Mouse (Mus musculus) limb, embryonic 14.5 days (tissue): ENCODE data around the gene Iglon5. TPM values are rescaled to one million over a fixed set of nuclear protein-coding genes. Genes with fewer than 3 reads are reported as not detected.

Experiments
- ATAC-seq: fragments of 200-750 bp; cut with Nextera tagmentation; 2 replicates; pipeline ENCODE4 v1.8.0; 2017; ENCODE audit warnings: low read depth, moderate number of reproducible peaks, moderate TSS enrichment; ENCODE audit not compliant: low FRiP score
- DNase-seq: peaks from one replicate; pipeline ENCODE4 v3.0.0-alpha.2; 2015; ENCODE audit warnings: low spot score
- H3K27ac ChIP-seq: fragments of 300-500 bp; sonication (generic); replicated peaks from 2 replicates; pipeline ENCODE4 v1.5.1; 2014; ENCODE audit warnings: low read depth, mild to moderate bottlenecking, low read length, moderate library complexity, mixed read lengths
- H3K27me3 ChIP-seq: fragments of 300-500 bp; sonication (generic); 2 replicates; pipeline ENCODE4 v1.6.1; 2014; ENCODE audit warnings: low read length, mixed read lengths; ENCODE audit not compliant: control insufficient read depth, insufficient read depth
- H3K36me3 ChIP-seq: fragments of 300-500 bp; sonication (generic); 2 replicates; pipeline ENCODE4 v1.6.1; 2014; ENCODE audit warnings: mild to moderate bottlenecking, low read length, moderate library complexity, mixed read lengths; ENCODE audit not compliant: control insufficient read depth, insufficient read depth
- H3K4me1 ChIP-seq: fragments of 300-500 bp; sonication (generic); 2 replicates; pipeline ENCODE4 v1.6.1; 2014; ENCODE audit warnings: antibody characterized with exemption, low read length, mixed read lengths; ENCODE audit not compliant: control insufficient read depth, insufficient read depth
- H3K4me2 ChIP-seq: fragments of 300-500 bp; sonication (generic); replicated peaks from 2 replicates; pipeline ENCODE4 v1.6.1; 2014; ENCODE audit warnings: low read depth, mild to moderate bottlenecking, low read length, moderate library complexity; ENCODE audit not compliant: severe bottlenecking
- H3K4me3 ChIP-seq: fragments of 300-500 bp; sonication (generic); replicated peaks from 2 replicates; pipeline ENCODE4 v1.5.1; 2014; ENCODE audit warnings: low read length
- H3K9ac ChIP-seq: fragments of 300-500 bp; sonication (generic); 2 replicates; pipeline ENCODE4 v1.6.1; 2014; ENCODE audit warnings: mild to moderate bottlenecking, low read depth, low read length, moderate library complexity; ENCODE audit not compliant: severe bottlenecking
- H3K9me3 ChIP-seq: fragments of 300-500 bp; sonication (generic); 2 replicates; pipeline ENCODE4 v1.6.1; 2016; ENCODE audit warnings: low read length; ENCODE audit not compliant: control insufficient read depth
- POLR2A ChIP-seq: fragments of 200-500 bp; IDR thresholded peaks from 2 replicates; pipeline ENCODE4 v1.8.0; 2012; ENCODE audit warnings: inconsistent platforms, mild to moderate bottlenecking, moderate library complexity, borderline replicate concordance; ENCODE audit not compliant: insufficient read depth, insufficient read length; ENCODE audit errors: extremely low read depth
- WGBS: fragments of 180-500 bp; shearing (Covaris S2); extraction: QIAGEN DNeasy Blood & Tissue Kit; methylation state at CpG from one replicate; pipeline ENCODE4 v1.1.7; 2014; 5-methylcytosine and 5-hydroxymethylcytosine counted together
- polyA plus RNA-seq, 2 experiments: library from polyadenylated mRNA; depleted of rRNA in 1 of 2; stranded (reverse) in 1 of 2; unstranded in 1 of 2; fragments of >200 nt; fragmentation: Nextera tagmentation in 1 of 2; extraction: Ambion mirVana in 1 of 2; gene quantifications; 2 replicates each; pipeline versions ENCODE4 v1.2.1 to v1.2.3; 2012 to 2014

Gene Iglon5
- polyA plus RNA-seq, 2 experiments = 1.1 to 25.1 TPM

DNA sequence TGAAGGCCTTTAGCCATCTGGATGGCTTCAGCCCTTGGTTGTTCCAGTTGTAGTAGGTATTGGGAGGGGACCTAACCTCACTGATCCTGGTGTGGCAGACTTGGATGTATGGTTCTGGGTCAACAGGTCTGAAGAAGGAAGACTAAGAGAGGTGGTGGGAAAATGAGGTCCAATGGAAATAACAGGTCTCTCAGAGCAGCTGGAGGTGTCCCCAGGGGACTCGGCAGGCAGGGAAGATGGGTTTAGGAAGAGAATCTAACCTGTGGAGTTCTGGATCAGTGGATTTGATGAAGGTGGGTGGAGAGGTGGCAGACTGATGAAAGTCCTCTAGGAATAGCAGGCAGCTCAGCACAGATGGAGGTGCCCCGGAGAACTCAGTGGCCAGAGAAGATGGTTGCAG is 32.9 kb upstream of the Iglon5 start:
- no peak for ATAC-seq
- H3K36me3 ChIP-seq = no peaks in the 10 kb centered on the region
- no peak overlapping the region for H3K27ac ChIP-seq
- no peak for TF ChIP-seq POLR2A
- H3K4me3 ChIP-seq = no peak overlapping the region
- no peak for DNase-seq
- no peak overlapping the region for H3K4me2 ChIP-seq
- H3K9me3 ChIP-seq = no peaks in the 10 kb centered on the region
- H3K9ac ChIP-seq = no peak overlapping the region
- no peaks in the 10 kb centered on the region for H3K27me3 ChIP-seq
- H3K4me1 ChIP-seq = no peaks in the 10 kb centered on the region
- 89% methylated on average over 2 of the region's 2 CpGs for WGBS

DNA sequence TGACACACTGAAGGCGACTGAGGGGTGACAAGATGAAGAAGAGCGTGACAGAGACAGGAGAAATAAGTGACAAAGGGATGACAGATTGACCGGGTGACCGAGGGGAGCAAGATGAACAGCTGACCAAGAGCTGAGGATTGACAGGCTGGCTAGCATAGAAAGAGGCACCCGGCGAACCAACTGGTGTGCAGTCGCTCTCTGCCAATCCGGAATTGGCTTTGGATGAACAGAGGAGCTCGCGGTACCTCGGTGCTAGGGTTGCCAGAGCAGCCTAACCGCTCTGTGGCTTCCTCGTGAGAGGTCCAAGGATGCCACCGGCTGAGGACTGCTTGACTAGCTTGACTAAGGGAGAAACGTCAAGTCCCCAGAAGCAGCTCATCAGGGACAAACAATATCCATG is 28.5 kb upstream of the Iglon5 start:
- Histone ChIP-seq H3K4me3 (no peak overlapping the region), H3K4me2 (no peak overlapping the region), H3K9me3 (no peaks in the 10 kb centered on the region), H3K27ac (no peak overlapping the region), H3K27me3 (no peaks in the 10 kb centered on the region), H3K36me3 (no peaks in the 10 kb centered on the region), H3K4me1 (no peaks in the 10 kb centered on the region), H3K9ac (no peak overlapping the region)
- no peak for ATAC-seq
- no peak for TF ChIP-seq POLR2A
- 85% methylated on average over 15 of the region's 15 CpGs for WGBS
- DNase-seq = no peak

DNA sequence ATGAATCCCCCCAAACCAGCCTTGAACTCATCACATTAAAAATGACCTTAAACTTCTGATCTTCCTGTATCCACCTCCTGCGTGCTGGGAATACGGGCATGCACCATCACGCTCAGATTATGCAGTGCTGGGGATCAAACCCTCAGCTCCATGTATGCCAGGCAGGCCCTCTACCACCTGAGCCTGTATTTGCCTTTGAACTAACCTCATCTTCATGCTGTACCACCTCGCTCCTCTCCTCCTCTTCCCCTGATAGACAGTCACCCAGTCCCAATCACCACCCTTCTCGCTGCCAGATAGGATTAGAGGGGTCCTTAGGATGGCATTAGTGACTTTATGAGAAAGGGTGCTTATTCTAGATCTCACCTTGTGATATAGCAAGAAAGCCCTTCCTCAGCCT is 25.2 kb upstream of the Iglon5 start:
- DNase-seq (no peak), ATAC-seq (no peak)
- H3K36me3 ChIP-seq = no peaks in the 10 kb centered on the region
- H3K9me3 ChIP-seq = no peaks in the 10 kb centered on the region
- WGBS = 80% methylated on average over 5 of the region's 5 CpGs
- TF ChIP-seq POLR2A = no peak
- no peaks in the 10 kb centered on the region for H3K27me3 ChIP-seq
- H3K4me2 ChIP-seq = no peak overlapping the region
- no peaks in the 10 kb centered on the region for H3K4me1 ChIP-seq
- no peak overlapping the region for H3K27ac ChIP-seq
- no peak overlapping the region for H3K9ac ChIP-seq
- H3K4me3 ChIP-seq = no peak overlapping the region

- Histone ChIP-seq H3K9ac (no peak overlapping the region), H3K4me3 (no peak overlapping the region), H3K4me2 (no peak overlapping the region), H3K9me3 (no peaks in the 10 kb centered on the region), H3K36me3 (no peaks in the 10 kb centered on the region), H3K27me3 (no peaks in the 10 kb centered on the region), H3K4me1 (no peaks in the 10 kb centered on the region), H3K27ac (no peak overlapping the region)
- ATAC-seq (no peak), DNase-seq (no peak)
- TF ChIP-seq POLR2A = no peak
- 72% methylated on average over 4 of the region's 4 CpGs for WGBS
Observed at GRCm38 (mm10) chr7:43512519-43512918, 22.6 kb upstream of the Iglon5 start.

GRCm38 (mm10) chr7:43511707-43512478 is 22.0 kb upstream of the Iglon5 start:
- 42% methylated on average over 4 of the region's 4 CpGs for WGBS

More at GRCm38 (mm10) chr7:43511707-43512478, 22.0 kb upstream of the Iglon5 start:
- H3K4me2 ChIP-seq = no peak overlapping the region
- no peaks in the 10 kb centered on the region for H3K36me3 ChIP-seq
- no peak overlapping the region for H3K27ac ChIP-seq
- H3K9ac ChIP-seq = no peak overlapping the region
- H3K4me1 ChIP-seq = no peaks in the 10 kb centered on the region
- no peaks in the 10 kb centered on the region for H3K27me3 ChIP-seq
- DNase-seq (no peak), ATAC-seq (no peak)
- no peak for TF ChIP-seq POLR2A
- H3K4me3 ChIP-seq = no peak overlapping the region
- H3K9me3 ChIP-seq = no peaks in the 10 kb centered on the region
